Mouse (Mus musculus) stomach, postnatal 0 days (tissue): ENCODE data around the gene Abhd14b. TPM values are rescaled to one million over a fixed set of nuclear protein-coding genes. Genes with fewer than 3 reads are reported as not detected.

Experiments
- ATAC-seq: fragments of 200-750 bp; cut with Nextera tagmentation; 2 replicates; pipeline ENCODE4 v1.8.0; 2017; ENCODE audit not compliant: low FRiP score, low TSS enrichment
- DNase-seq: peaks from one replicate; pipeline ENCODE4 v3.0.0-alpha.2; 2016; ENCODE audit warnings: low spot score
- H3K27ac ChIP-seq: fragments of 300-500 bp; sonication (generic); replicated peaks from 2 replicates; pipeline ENCODE4 v1.5.1; 2014; ENCODE audit warnings: mild to moderate bottlenecking, control low read depth
- H3K27me3 ChIP-seq: fragments of 300-500 bp; sonication (generic); 2 replicates; pipeline ENCODE4 v1.6.1; 2014; ENCODE audit warnings: low read length; ENCODE audit not compliant: control insufficient read depth, insufficient read depth
- H3K36me3 ChIP-seq: fragments of 300-500 bp; sonication (generic); 2 replicates; pipeline ENCODE4 v1.6.1; 2014; ENCODE audit warnings: low read length, mixed read lengths; ENCODE audit not compliant: control insufficient read depth, insufficient read depth
- H3K4me1 ChIP-seq: fragments of 300-500 bp; sonication (generic); replicated peaks from 2 replicates; pipeline ENCODE4 v1.6.1; 2014; ENCODE audit warnings: antibody characterized with exemption; ENCODE audit not compliant: control insufficient read depth, insufficient read depth
- H3K4me2 ChIP-seq: fragments of 300-500 bp; sonication (generic); replicated peaks from 2 replicates; pipeline ENCODE4 v1.6.1; 2014; ENCODE audit warnings: low read depth, mild to moderate bottlenecking, control low read depth, moderate library complexity
- H3K4me3 ChIP-seq: fragments of 300-500 bp; sonication (generic); 2 replicates; pipeline ENCODE4 v1.5.1; 2014; ENCODE audit warnings: low read depth, low read length, control low read depth
- H3K9ac ChIP-seq: fragments of 300-500 bp; sonication (generic); 2 replicates; pipeline ENCODE4 v1.6.1; 2014; ENCODE audit warnings: mild to moderate bottlenecking, low read length, control low read depth, mixed read lengths
- H3K9me3 ChIP-seq: fragments of 300-500 bp; sonication (generic); 2 replicates; pipeline ENCODE4 v1.6.1; 2016; ENCODE audit warnings: low read length; ENCODE audit not compliant: control insufficient read depth
- CTCF ChIP-seq: IDR thresholded peaks from 2 replicates; pipeline ENCODE4 v1.5.1; 2016; ENCODE audit warnings: antibody characterized with exemption, low read depth, mild to moderate bottlenecking, moderate library complexity
- EP300 ChIP-seq: optimal IDR thresholded peaks from 2 replicates; pipeline ENCODE3; 2016; ENCODE audit warnings: antibody characterized with exemption
- WGBS: fragments of 180-500 bp; shearing (Covaris S2); extraction: QIAGEN DNeasy Blood & Tissue Kit; methylation state at CpG from one replicate; pipeline ENCODE4 v1.1.7; 2014; 5-methylcytosine and 5-hydroxymethylcytosine counted together
- polyA plus RNA-seq: library from polyadenylated mRNA; unstranded; fragments of >200 nt; fragmentation: Nextera tagmentation; extraction: Ambion mirVana; gene quantifications from 2 replicates; pipeline ENCODE4 v1.2.1, GENCODE M21; 2015

Abhd14b gene
- polyA plus RNA-seq, 1 experiment from 2014 or later, result 39.0 TPM

GRCm38 (mm10) chr9:106501846-106502245, 54.6 kb downstream of the Abhd14b start:
- 87% methylated on average over 22 of the region's 22 CpGs for WGBS
- Histone ChIP-seq H3K9me3 (no peaks in the 10 kb centered on the region), H3K4me1 (no peaks in the 10 kb centered on the region), H3K9ac (no peak overlapping the region), H3K4me3 (no peak overlapping the region), H3K36me3 (no peaks in the 10 kb centered on the region), H3K27me3 (no peaks in the 10 kb centered on the region), H3K27ac (no peak overlapping the region), H3K4me2 (no peak overlapping the region)
- ATAC-seq (no peak), DNase-seq (no peak)
- TF ChIP-seq CTCF, result no peak
- TF ChIP-seq EP300, result no peak

Other genes starting within 250 kb of the Abhd14b start
- gene Ppm1m, start 247.7 kb upstream of the Abhd14b start, polyA plus RNA-seq, result 15.2 and 16.5 TPM in 2 replicates
- 27.1 and 27.7 TPM in 2 replicates for gene Twf2, start 244.4 kb upstream of the Abhd14b start, polyA plus RNA-seq
- gene Tlr9, start 224.9 kb upstream of the Abhd14b start, polyA plus RNA-seq, result 0.05 and 0.07 TPM in 2 replicates
- gene Alas1, start 198.8 kb upstream of the Abhd14b start, polyA plus RNA-seq, result 145 and 152 TPM in 2 replicates
- gene Poc1a, start 166.4 kb upstream of the Abhd14b start, polyA plus RNA-seq, result 13.0 and 13.3 TPM in 2 replicates
- 12.3 and 12.7 TPM in 2 replicates for gene Dusp7, start 78.8 kb upstream of the Abhd14b start, polyA plus RNA-seq
- 810 and 847 TPM in 2 replicates for gene Rpl29, start 18.0 kb upstream of the Abhd14b start, polyA plus RNA-seq
- gene Acy1, start 9.1 kb upstream of the Abhd14b start, polyA plus RNA-seq, result 20.7 and 23.9 TPM in 2 replicates
- gene Abhd14a, start 219 bp downstream of the Abhd14b start, polyA plus RNA-seq, result 23.1 and 23.2 TPM in 2 replicates
- gene Pcbp4, start 5.8 kb downstream of the Abhd14b start, polyA plus RNA-seq, result 16.8 and 20.3 TPM in 2 replicates
- gene Gpr62, start 18.5 kb downstream of the Abhd14b start, polyA plus RNA-seq, result 0.15 and 0.23 TPM in 2 replicates
- gene Rrp9, start 28.5 kb downstream of the Abhd14b start, polyA plus RNA-seq, result 22.4 and 23.3 TPM in 2 replicates
- gene Parp3, start 29.5 kb downstream of the Abhd14b start, polyA plus RNA-seq, result 5.8 TPM in 2 replicates
- not detected in 2 replicates for gene Iqcf1, start 52.5 kb downstream of the Abhd14b start, polyA plus RNA-seq
- not detected in 2 replicates for gene Iqcf5, start 67.1 kb downstream of the Abhd14b start, polyA plus RNA-seq
- gene Iqcf3, start 114.2 kb downstream of the Abhd14b start, polyA plus RNA-seq, result not detected in 2 replicates
- gene Iqcf4, start 123.5 kb downstream of the Abhd14b start, polyA plus RNA-seq, result not detected in 2 replicates
- not detected in 2 replicates for gene Iqcf6, start 179.1 kb downstream of the Abhd14b start, polyA plus RNA-seq
- gene Grm2, start 208.6 kb downstream of the Abhd14b start, polyA plus RNA-seq, result 0.11 TPM in 1 of 2 replicates, not detected in the other
- 79.7 and 87.8 TPM in 2 replicates for gene Tex264, start 238.5 kb downstream of the Abhd14b start, polyA plus RNA-seq